In the genomic region with DNA sequence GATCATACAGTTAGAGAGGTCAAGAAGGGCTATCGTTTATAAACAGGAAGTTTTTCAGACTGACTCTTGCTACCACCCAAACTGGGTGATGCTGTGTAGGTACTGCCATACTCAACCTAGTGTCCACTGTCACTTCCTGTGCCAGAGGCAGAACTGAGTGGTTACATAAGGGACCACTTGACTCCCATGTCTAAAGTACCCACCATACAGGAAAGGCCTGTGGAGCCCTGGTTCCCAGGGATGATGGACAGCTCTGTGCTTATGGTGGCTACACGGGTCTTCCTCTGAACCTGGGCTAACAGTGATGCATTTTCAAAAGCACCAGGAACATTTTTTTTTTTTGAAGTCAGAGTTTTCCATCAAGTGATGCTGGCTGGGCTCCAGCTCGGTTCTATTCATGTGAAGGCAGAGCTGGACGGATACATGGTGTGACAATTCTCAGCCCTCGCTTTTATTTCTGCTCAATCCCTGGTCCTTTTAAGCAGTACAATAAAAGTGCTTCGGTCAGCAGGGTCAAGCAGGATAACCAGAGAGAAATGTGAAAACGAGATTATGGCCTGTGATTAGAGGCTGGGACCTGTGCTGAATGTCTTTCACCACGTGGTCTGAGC, we compare ENCODE assay signal across 28 mouse cellular contexts.
A peak's percentile ranks its signal among the peaks of the same experiment; 100 is the strongest.
DNase-seq lines count a peak whose midpoint lies in the region; ATAC-seq and TF ChIP-seq lines count a peak whose summit lies in the region.
"Had no signal": no experiment of that assay in that cellular context is flagged by ENCODE, and none has a peak within 500 bp of the region (broad histone marks: within the 10 kb centered on the region; RNA-seq: fewer than 3 reads in every experiment).

No protein-coding gene starts in this region.

- no peak overlapping the region for H3K27ac ChIP-seq in forebrain, embryonic 14.5 days (ENCODE audit: low read depth, low read length)
- H3K27ac ChIP-seq in forebrain, embryonic 10.5 days: no peak overlapping the region
- no peak overlapping the region for H3K27ac ChIP-seq in hindbrain, postnatal 0 days
- H3K27ac ChIP-seq in hindbrain, embryonic 14.5 days: no peak overlapping the region
- H3K27ac ChIP-seq in midbrain, embryonic 15.5 days: no peak overlapping the region
- H3K27ac ChIP-seq in midbrain, postnatal 0 days (ENCODE audit: low read depth, low read length): no peak overlapping the region
- H3K27ac ChIP-seq: embryonic facial prominence, embryonic 10.5 days; embryonic facial prominence, embryonic 13.5 days; heart, adult 2 months; heart, embryonic 10.5 days; heart, embryonic 13.5 days had no signal

- no peak overlapping the region for H3K9ac ChIP-seq in forebrain, embryonic 14.5 days (ENCODE audit: low read length)
- H3K9ac ChIP-seq in hindbrain, postnatal 0 days (replicated peaks; ENCODE audit: low read length): no peak overlapping the region
- no peak overlapping the region for H3K9ac ChIP-seq in hindbrain, embryonic 14.5 days
- H3K9ac ChIP-seq in midbrain, embryonic 15.5 days: no peak overlapping the region
- H3K9ac ChIP-seq in midbrain, postnatal 0 days (replicated peaks; ENCODE audit: low read length, poor library complexity, severe bottlenecking): no peak overlapping the region
- H3K9ac ChIP-seq: embryonic facial prominence, embryonic 13.5 days; heart, embryonic 13.5 days had no signal

- no peaks in the 10 kb centered on the region for H3K27me3 ChIP-seq in forebrain, embryonic 14.5 days (replicated peaks; ENCODE audit: control insufficient read depth, insufficient read depth, low read length)
- H3K27me3 ChIP-seq in forebrain, embryonic 10.5 days (ENCODE audit: poor library complexity, severe bottlenecking): no peaks in the 10 kb centered on the region
- H3K27me3 ChIP-seq in hindbrain, postnatal 0 days (ENCODE audit: insufficient read depth, low read length): no peaks in the 10 kb centered on the region
- no peaks in the 10 kb centered on the region for H3K27me3 ChIP-seq in hindbrain, embryonic 14.5 days (ENCODE audit: control insufficient read depth, insufficient read depth, low read length)
- H3K27me3 ChIP-seq in midbrain, embryonic 15.5 days (replicated peaks): no peaks in the 10 kb centered on the region
- no peaks in the 10 kb centered on the region for H3K27me3 ChIP-seq in midbrain, postnatal 0 days (ENCODE audit: insufficient read depth, low read length)
- H3K27me3 ChIP-seq: CH12.LX; embryonic facial prominence, embryonic 13.5 days; heart, embryonic 13.5 days had no signal

- no peak overlapping the region for H3K4me3 ChIP-seq in forebrain, embryonic 14.5 days (ENCODE audit: low read depth, low read length)
- H3K4me3 ChIP-seq in forebrain, embryonic 10.5 days: no peak overlapping the region
- no peak overlapping the region for H3K4me3 ChIP-seq in hindbrain, postnatal 0 days (ENCODE audit: low read length)
- H3K4me3 ChIP-seq in hindbrain, embryonic 14.5 days (replicated peaks; ENCODE audit: low read length): no peak overlapping the region
- H3K4me3 ChIP-seq in midbrain, embryonic 15.5 days: no peak overlapping the region
- H3K4me3 ChIP-seq in midbrain, postnatal 0 days (ENCODE audit: low read depth, low read length): no peak overlapping the region
- H3K4me3 ChIP-seq: embryonic facial prominence, embryonic 10.5 days; embryonic facial prominence, embryonic 13.5 days; erythroblast, embryonic 14.5 days; heart, adult 2 months; heart, embryonic 10.5 days; heart, embryonic 13.5 days had no signal

- H3K4me2 ChIP-seq in forebrain, embryonic 14.5 days (ENCODE audit: low read length): no peak overlapping the region
- no peak overlapping the region for H3K4me2 ChIP-seq in hindbrain, postnatal 0 days (ENCODE audit: low read depth, low read length)
- H3K4me2 ChIP-seq in hindbrain, embryonic 14.5 days (replicated peaks): no peak overlapping the region
- no peak overlapping the region for H3K4me2 ChIP-seq in midbrain, embryonic 15.5 days
- no peak overlapping the region for H3K4me2 ChIP-seq in midbrain, postnatal 0 days (ENCODE audit: low read depth, low read length, poor library complexity, severe bottlenecking)
- H3K4me2 ChIP-seq: embryonic facial prominence, embryonic 13.5 days; heart, embryonic 13.5 days had no signal

- DNase-seq in forebrain, embryonic 14.5 days (ENCODE audit: low spot score): peak; percentile 38
- no peak for DNase-seq in forebrain, embryonic 10.5 days (ENCODE audit: extremely low spot score, low spot score)
- peak; percentile 9 for DNase-seq in hindbrain, postnatal 0 days (ENCODE audit: low spot score)
- no peak for DNase-seq in hindbrain, embryonic 14.5 days (ENCODE audit: low spot score)
- no peak for DNase-seq in midbrain, postnatal 0 days (ENCODE audit: low spot score)
- no peak for DNase-seq in frontal cortex, postnatal 36 days (ENCODE audit: low spot score in 2 of 2)
- DNase-seq: adrenal gland, postnatal 10 days; adrenal gland, postnatal 36 days; B cell, adult 2 months; cerebellum, adult 11 months; cerebellum, adult 2 months; cerebellum, adult 9-11 months; cerebellum, postnatal 25 days; gastrocnemius, postnatal 10 days; gastrocnemius, postnatal 36 days; heart, adult 2 months; heart, postnatal 14 days; heart, postnatal 4 days had no signal

- H3K36me3 ChIP-seq in forebrain, embryonic 14.5 days (ENCODE audit: control insufficient read depth, insufficient read depth, low read length): no peaks in the 10 kb centered on the region
- no peaks in the 10 kb centered on the region for H3K36me3 ChIP-seq in forebrain, embryonic 10.5 days (replicated peaks)
- H3K36me3 ChIP-seq in hindbrain, postnatal 0 days (ENCODE audit: insufficient read depth, low read length): no peaks in the 10 kb centered on the region
- H3K36me3 ChIP-seq in hindbrain, embryonic 14.5 days (replicated peaks; ENCODE audit: control insufficient read depth, insufficient read depth): no peaks in the 10 kb centered on the region
- no peaks in the 10 kb centered on the region for H3K36me3 ChIP-seq in midbrain, embryonic 15.5 days (replicated peaks)
- no peaks in the 10 kb centered on the region for H3K36me3 ChIP-seq in midbrain, postnatal 0 days (ENCODE audit: insufficient read depth, low read length)
- H3K36me3 ChIP-seq: embryonic facial prominence, embryonic 10.5 days; embryonic facial prominence, embryonic 13.5 days; G1E; heart, embryonic 10.5 days; heart, embryonic 13.5 days had no signal

- no peaks in the 10 kb centered on the region for H3K4me1 ChIP-seq in forebrain, embryonic 14.5 days (ENCODE audit: control insufficient read depth, insufficient read depth, low read length)
- H3K4me1 ChIP-seq in forebrain, embryonic 10.5 days: peaks cover 7% of the 10 kb centered on the region; the same call in 1 of the 2 replicates
- H3K4me1 ChIP-seq in hindbrain, postnatal 0 days (ENCODE audit: insufficient read depth, low read length): no peaks in the 10 kb centered on the region
- H3K4me1 ChIP-seq in hindbrain, embryonic 14.5 days (replicated peaks; ENCODE audit: control insufficient read depth, insufficient read depth, low read length): no peaks in the 10 kb centered on the region
- 0 out of 2 replicates have a peak, but pooled peaks cover 5% of the 10 kb centered on the region for H3K4me1 ChIP-seq in midbrain, embryonic 15.5 days
- no peaks in the 10 kb centered on the region for H3K4me1 ChIP-seq in midbrain, postnatal 0 days (ENCODE audit: insufficient read depth, low read length)
- H3K4me1 ChIP-seq: embryonic facial prominence, embryonic 10.5 days; embryonic facial prominence, embryonic 13.5 days; heart, embryonic 10.5 days had no signal

- no peaks in the 10 kb centered on the region for H3K9me3 ChIP-seq in forebrain, embryonic 14.5 days (replicated peaks; ENCODE audit: control insufficient read depth, low read length)
- H3K9me3 ChIP-seq in forebrain, embryonic 10.5 days: no peaks in the 10 kb centered on the region
- H3K9me3 ChIP-seq in hindbrain, postnatal 0 days (ENCODE audit: low read length): no peaks in the 10 kb centered on the region
- H3K9me3 ChIP-seq in hindbrain, embryonic 14.5 days (ENCODE audit: control insufficient read depth, low read length): no peaks in the 10 kb centered on the region
- no peaks in the 10 kb centered on the region for H3K9me3 ChIP-seq in midbrain, embryonic 15.5 days
- H3K9me3 ChIP-seq in midbrain, postnatal 0 days (ENCODE audit: low read length): no peaks in the 10 kb centered on the region
- H3K9me3 ChIP-seq: embryonic facial prominence, embryonic 10.5 days; embryonic facial prominence, embryonic 13.5 days; G1E; heart, embryonic 10.5 days; heart, embryonic 13.5 days had no signal

- TF ChIP-seq CTCF in hindbrain, postnatal 0 days (IDR thresholded peaks at IDR 0.05; ENCODE audit: low read depth): no peak
- TF ChIP-seq CTCF in midbrain, postnatal 0 days (IDR thresholded peaks at IDR 0.05): no peak

- no peak for ATAC-seq in forebrain, embryonic 14.5 days
- no peak for ATAC-seq in hindbrain, postnatal 0 days
- ATAC-seq in hindbrain, embryonic 14.5 days (ENCODE audit: low FRiP score): no peak
- peak; percentile 66; the same call in 1 of the 2 replicates for ATAC-seq in midbrain, embryonic 15.5 days (replicated peaks)
- no peak for ATAC-seq in midbrain, postnatal 0 days (ENCODE audit: low FRiP score)
- ATAC-seq: intestine, postnatal 0 days; Patski had no signal

- 37% methylated on average over 8 of the region's 8 CpGs for WGBS in forebrain, embryonic 14.5 days
- WGBS in forebrain, embryonic 10.5 days: 59% methylated on average over 8 of the region's 8 CpGs
- WGBS in hindbrain, postnatal 0 days: 47% methylated on average over 8 of the region's 8 CpGs
- WGBS in hindbrain, embryonic 14.5 days: 54% methylated on average over 8 of the region's 8 CpGs
- WGBS in midbrain, embryonic 15.5 days: 41% methylated on average over 8 of the region's 8 CpGs
- WGBS in midbrain, postnatal 0 days: 45% methylated on average over 8 of the region's 8 CpGs

Comparison
In these comparisons a context has a peak if more than half of its experiments do, and no peak if none do; other contexts are left out.
1. DNase-seq: peak in forebrain, embryonic 14.5 days (single experiment) and hindbrain, postnatal 0 days (single experiment); none in forebrain, embryonic 10.5 days (single experiment), hindbrain, embryonic 14.5 days (single experiment), midbrain, postnatal 0 days (single experiment) and frontal cortex, postnatal 36 days (0 of 2).